Mouse (Mus musculus): Measurements from ENCODE around the gene Lpp.

The Lpp gene

DNA sequence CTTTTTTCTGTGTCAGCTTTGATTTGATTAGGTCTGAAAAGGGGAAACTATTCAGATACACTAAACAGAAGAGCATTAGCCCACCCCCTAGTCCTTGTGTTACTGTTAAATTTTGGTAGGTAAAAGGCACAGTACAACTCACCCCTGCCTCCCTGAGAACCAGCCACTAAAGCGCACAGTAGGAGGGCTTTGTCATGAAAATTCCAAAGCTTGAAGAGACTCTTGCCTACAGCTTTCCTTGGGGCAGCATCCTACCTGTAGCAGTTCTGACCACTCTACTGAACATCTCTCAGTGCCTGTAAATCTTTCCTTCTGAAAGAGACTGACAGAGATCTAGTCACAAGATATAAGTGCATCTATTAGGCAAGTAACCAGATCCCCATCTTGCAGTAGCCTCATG is 482.4 kb downstream of the Lpp start:
- DNase-seq (ENCODE audit: low spot score in 2 of 2) = no peak

DNA sequence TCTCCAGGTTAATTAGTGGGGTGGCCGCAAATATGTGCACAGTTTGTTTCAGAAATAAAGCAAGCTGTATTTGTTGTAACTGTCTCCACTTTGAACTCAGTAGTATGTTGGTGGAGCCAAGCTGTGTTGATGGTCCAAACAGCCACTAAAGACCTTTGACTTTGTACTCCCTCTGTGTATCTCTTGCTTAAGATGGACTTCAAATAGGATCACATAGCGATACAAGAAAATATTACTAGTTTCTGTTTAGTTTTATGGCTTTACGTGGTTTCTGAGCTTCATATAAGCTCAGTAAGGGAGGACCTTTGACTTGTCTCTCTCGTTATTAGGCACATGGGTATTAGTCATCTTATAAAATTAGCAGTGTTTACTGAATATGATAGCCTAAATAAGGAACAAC is 485.7 kb downstream of the Lpp start:
- DNase-seq (ENCODE audit: low spot score in 2 of 2) = no peak

DNA sequence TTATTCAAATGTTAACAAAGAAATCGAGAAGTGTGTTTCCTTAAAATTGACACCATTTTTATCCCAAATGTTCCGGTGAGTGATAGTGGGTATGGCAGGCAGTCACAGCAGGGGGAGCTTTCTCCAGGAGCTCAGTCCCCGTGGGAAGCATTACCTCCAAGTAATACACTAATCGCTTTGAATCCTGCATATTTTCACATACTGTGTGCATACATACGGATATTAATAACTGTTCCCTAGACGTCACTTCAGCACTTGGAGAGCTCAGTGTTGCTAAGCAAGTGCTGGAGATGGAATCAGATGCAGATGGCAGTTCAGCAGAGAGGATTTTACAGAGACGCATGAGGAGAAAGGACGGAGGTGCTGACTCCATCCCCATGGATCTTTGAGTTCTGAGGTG is 487.4 kb downstream of the Lpp start:
- DNase-seq (ENCODE audit: low spot score in 2 of 2) = peak; percentile 7 to 43

DNA sequence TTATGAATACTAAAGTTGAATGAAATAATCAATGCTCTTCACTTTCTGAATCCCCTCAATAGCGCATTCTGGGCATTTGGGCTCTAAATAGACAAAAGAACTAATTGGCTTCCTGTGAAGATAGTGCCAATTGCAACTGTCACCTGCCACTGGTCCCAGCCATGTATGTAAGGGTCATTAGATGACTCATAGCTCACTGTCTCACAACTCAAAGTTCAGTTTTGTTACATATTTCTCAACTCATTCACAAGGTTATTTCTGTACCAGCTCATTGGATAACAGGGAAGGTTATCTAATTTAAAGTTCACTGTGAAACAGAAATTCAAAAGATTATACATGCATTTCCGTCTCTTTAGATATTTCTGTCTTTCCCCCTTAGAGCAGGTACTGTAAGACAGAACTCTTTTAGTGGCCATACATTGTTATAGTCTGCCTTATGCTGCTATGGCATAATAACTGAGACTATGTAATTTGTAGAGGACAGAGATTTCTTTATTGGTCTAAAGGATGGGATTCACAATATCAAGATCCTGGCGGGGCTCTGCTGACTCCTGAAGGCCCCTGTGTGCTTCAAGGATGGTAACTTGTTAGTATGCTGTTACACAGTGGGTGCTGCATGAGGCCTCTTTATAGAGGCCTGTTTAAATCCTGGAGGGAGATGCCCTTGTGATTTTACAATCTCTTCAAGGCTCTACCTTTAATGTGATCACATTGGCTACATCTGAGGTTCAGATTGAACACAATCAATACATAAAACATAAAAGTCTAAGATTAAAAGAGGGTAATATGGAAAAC is 488.9 kb downstream of the Lpp start:
- DNase-seq (ENCODE audit: low spot score in 2 of 2) = no peak

DNA sequence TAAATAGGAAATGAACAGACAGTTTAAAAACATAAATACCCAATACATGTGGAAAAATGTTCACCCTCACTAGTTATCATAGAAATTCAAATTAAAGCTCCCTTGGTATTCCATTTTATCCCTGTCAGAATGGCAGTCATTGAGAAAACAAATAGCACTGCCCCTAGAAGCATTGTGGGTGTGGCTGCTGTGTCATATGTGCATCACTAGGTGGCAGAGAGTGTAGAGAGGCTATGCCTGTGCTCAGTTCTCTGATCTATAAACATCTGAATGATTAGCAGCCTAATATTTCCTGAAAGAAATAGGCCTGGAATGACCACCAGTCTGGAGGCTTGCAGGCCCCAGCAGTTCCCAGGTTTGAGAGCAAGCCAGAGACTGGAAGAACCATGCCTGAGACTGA is 490.7 kb downstream of the Lpp start:
- DNase-seq (ENCODE audit: low spot score in 2 of 2) = no peak

DNA sequence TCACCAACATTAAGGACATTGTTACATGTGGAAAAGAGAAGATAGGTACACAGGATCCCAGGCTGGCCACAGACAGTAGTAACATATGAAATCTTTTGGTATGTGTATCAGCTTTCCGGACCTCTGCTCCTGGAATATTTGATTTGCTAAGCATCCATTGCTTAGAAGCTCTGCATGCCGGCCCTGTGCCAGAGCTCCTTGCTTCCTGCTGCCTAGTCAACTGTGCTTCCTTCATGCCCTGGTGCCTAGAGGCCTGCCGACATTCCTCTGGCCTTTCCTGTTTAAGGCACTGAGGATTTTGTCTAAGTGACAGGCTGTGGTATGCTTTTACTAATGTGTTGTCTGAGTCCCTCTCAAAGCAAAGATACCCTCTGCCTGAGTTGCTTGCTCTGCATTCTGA is 493.0 kb downstream of the Lpp start:
- DNase-seq (ENCODE audit: low spot score in 2 of 2) = no peak

DNA sequence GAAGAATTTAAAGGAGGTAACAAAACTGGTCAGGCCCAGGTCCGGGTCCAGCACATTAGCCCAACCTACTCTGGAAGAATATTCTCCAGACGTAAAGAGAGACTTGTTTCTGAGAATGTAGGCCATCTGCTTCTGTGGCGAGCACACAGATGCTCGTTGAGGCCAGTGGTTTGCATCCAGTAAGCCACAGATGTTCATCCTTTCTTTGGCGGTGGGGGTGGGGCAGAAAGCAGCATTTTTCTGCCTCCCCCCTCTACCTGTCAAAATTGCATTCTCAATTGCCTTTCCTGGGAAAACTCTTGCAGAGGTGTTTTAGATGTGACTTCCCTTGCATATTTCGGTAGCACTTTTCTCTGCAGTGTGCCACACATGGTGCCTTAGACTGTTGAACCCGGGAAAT is 493.6 kb downstream of the Lpp start:
- DNase-seq (ENCODE audit: low spot score in 2 of 2) = no peak

DNA sequence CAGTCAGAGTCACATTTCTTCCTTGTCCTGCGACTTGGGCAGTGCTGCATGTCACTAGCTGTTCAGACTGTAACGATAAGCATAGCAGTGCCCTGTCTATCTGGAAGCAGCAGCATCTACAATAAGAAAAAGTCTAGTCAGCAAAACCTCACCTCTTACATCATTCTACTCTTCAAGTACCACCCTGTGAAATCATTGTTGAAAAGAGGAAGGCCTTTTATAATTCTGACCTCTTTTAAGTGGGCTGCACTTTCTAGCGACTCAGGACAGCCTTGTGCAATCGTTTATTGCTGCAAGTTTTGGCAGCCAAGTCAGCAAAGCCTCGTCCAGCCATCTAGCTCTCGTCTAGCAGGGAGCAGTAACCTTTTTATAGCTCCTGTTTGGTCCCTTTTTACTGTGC is 498.1 kb downstream of the Lpp start:
- no peak for DNase-seq (ENCODE audit: low spot score in 2 of 2)

DNA sequence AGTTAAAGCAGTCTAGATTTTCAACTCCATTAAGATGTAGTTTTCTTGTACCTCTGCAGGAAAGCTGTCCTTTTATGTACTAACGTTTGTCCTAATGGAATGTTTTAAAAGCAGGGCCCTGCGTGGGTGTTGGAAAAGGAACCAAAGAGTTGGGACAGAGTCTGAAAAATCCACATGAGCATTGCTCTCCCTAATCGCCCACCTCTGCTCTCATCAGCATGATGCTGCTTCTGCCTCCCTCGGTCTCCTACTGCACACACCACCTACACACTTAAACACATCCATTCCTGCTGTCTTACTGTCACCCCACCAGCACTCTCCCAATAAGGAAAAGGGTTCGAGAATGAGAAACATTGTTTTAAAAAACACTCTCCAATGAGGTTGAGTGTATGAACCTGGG is 501.9 kb downstream of the Lpp start:
- DNase-seq (ENCODE audit: low spot score in 2 of 2) = no peak

DNA sequence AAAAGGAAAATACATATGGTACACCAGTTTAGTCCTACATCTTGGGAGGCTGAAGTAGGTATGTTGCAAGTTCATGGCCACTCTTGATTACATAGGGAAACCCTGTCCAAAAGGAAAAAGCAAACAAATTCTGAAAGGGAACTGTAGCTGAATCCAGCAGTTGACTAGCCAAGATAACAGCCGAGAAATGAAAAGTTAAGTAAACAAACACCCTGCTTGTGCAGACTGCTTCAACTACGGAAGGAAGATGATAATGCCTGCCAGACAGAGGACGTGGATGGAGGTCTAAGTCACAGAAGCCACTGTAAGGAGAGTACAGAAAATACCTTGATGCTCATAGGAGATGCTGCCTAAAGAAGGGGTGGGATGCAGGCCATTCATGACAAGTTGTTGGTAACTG is 504.3 kb downstream of the Lpp start:
- no peak for DNase-seq (ENCODE audit: low spot score in 2 of 2)

DNA sequence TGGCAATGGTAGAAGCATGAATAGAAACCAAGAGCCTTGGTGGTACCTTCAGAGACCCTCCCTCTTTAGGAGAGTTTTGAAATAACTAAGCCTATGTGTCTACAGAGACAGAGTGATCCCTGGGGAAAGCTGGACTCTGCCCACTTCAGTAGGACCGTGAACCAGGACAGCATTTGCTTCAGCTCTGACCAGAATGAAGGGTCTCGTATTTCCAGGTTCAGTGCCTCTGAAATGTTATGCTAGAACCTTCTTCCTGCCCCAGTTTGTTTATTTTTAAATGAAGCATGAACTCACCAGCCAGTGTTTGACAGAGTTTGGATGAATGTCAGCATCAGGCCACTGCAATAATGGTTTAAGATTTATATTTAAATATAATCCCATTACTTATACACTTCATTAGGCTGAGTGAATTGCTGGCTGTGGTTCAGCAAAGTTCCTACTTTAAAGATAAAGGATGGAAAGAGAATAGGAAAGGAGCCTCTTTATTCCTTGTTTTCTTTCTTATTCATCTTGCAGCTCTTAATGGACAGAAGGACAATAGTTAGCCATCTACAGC is 507.0 kb downstream of the Lpp start:
- no peak for DNase-seq (ENCODE audit: low spot score in 2 of 2)

DNA sequence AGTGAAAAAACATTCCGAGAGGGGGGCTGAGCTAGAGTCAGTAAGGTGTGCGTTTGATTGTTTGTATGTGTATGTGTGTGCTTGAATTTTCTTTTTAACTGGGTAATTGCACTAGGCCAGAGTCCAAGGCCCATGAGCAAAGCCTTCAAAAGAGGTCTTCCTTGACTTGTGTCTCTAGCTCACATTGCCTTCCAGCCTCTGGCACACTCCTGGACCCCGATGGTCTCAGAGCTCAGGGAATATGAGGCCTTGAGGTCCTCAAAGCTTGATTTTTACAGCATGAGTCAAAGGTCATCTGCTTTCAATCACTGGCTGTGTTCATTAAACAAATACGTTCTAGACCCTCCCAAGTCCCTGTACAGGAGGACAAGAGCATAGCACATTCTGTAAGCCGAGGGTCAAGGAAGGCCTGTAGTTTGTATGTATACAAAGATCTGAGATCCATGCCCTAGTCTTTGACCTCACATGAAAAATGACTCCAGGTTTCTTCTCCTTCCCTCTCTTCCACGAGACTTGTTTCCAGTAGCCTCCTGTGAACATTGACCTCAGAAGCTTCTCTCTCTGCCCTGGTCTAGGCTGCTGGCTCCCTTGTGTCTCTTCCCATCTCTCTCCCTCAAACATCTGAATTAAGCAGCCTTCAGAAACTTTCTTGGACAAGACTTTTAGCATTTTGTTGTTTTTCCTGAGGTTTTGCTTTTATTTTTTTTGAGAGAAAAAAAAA is 508.0 kb downstream of the Lpp start:
- no peak for DNase-seq (ENCODE audit: low spot score in 2 of 2)

DNA sequence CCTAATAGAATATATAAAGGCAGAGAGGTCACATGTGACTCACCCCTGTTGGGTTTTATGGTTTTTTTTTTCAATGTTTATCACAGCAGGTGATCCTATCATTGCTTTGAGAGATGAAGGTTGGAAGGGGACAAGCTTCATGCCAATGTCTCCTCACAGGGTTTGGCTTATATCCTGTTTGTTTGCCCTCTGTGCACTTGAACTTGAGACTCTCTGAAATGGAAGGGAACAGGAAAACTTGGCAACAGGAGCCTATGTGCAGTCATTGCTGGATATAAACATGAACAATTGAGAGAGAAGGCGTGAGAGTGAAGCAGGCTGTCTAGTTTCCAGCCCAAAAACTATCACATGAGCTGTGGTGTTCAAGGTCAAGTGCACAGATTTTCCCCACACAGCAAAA is 508.8 kb downstream of the Lpp start:
- no peak for DNase-seq (ENCODE audit: low spot score in 2 of 2)

DNA sequence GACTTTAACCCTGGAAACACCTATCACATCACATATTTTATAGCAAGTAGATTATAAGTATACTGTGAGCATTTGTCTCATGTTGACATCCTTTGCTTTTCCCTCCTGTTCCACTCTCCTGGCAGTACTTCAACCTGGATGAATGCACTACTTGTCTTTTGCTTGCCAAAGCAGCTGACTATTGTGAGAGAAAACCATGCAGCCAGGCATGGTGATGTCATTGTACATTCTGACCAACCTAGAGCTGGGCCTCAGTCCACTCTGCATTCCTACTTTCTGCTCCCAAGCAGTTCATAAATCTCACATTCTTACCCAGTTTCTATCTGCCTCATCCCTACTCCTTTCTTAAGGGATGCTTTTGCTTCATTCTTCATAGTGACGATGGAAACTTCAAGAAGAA is 515.6 kb downstream of the Lpp start:
- no peak for DNase-seq (ENCODE audit: low spot score in 2 of 2)

DNA sequence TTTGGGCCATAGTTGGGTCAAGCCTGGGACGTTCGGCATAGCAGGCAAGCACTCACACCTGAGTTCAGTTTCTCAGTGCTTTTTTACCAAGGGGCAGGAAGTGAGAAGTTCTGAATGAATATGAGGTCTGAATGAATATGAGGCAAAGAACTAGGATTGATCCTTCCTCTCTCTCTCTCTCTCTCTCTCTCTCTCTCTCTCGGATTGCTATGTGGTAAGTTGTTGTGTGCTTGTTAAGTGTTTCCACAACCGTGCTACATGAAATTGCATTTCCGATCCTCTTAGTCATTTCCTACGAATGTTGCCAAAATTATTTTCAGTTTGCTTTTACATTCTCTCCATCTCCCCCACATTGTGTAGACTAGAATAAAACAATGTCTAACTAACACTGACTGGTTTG is 517.0 kb downstream of the Lpp start:
- DNase-seq (ENCODE audit: low spot score in 2 of 2) = no peak

DNA sequence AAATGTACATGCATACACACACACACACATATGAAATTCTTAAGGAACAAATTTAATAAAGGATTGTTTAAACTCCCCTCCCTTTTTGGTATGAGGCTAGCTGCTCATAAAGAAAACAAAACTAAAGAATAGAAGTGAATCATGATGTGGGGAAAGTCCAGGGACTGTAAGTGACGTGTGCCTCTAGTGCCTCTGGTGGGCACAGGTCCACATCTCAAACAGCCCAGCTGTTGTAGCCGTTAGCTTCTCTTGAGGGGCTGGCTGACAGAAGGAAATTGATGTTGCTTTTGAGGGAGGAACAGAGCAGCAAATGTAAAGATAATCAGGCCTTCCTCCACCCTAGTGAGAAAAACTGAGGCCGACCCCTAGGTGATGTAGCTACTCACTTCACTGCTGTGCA is 517.5 kb downstream of the Lpp start:
- no peak for DNase-seq (ENCODE audit: low spot score in 2 of 2)

DNA sequence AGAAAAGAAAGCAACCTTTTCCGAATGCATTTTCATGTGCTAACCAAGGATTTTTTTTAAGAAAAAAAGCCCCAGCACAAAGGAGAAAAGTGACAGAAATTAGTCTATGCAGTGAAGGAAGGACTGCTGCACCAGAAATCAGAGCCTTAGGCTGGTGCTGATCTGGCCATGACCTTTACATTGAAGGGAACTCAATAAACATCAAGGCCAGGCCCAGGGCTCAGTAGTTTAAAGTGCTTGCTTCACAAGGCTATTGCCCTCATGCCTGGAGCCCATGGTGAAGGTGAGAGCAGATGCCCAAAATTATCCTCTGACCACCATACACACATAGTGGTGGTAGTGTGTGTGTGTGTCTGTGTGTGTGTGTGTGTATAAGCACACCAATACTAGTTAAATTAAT is 519.1 kb downstream of the Lpp start:
- DNase-seq (ENCODE audit: low spot score in 2 of 2) = no peak

DNA sequence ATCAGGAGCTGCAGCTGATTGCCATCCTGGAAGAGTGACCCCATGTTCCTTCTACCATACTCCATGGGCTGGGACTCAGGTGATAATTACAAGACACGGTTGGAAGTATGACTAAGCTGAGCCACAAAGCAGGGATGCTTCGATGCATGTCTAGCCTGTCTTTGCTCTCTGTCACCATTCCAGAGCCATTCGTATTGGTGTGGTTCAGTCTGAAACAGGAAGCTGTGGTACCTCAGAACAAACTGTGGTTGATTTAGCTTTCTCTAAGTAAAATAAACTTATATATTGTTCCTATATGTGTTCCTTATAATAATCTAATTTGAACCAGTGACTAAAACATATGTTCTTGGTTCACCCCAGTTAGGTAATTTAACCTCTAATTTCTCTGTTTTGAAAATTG is 519.7 kb downstream of the Lpp start:
- DNase-seq (ENCODE audit: low spot score in 2 of 2) = no peak

DNA sequence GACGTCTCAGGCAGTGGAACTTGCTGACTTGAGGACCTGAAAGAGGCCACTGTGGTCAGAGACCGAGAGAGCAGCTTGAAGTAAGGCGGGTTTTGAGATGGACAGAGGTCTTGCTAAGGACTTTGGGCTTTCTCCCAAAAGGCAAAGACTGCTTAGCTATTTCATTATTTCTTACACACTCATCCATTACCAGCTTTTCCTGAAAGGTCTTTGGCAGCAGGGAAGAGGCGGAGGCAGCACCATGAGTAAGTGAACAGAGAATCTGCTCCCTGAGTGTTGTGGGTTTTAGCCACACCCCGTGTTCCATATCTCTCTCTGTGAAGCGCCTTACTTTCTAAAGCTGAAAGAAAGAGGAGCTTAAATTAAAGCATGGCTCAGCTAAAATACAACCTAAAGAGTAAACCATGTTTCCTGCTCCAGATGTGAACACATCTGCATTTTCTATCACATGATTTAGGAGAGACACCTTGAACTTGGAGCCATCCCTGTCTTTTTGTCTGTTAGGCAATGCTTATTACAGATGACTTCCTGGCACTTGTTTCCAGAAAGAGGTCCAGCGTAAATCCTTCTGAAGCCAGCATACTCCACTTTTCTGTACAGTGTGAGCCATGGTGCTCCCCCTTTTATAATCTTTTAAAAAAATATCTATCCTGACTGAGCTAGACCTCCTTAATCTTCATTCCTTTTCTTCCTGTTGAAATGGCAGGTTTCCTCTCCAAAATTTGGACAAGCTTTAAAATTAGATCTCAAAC is 520.5 kb downstream of the Lpp start:
- DNase-seq (ENCODE audit: low spot score in 2 of 2) = no peak

DNA sequence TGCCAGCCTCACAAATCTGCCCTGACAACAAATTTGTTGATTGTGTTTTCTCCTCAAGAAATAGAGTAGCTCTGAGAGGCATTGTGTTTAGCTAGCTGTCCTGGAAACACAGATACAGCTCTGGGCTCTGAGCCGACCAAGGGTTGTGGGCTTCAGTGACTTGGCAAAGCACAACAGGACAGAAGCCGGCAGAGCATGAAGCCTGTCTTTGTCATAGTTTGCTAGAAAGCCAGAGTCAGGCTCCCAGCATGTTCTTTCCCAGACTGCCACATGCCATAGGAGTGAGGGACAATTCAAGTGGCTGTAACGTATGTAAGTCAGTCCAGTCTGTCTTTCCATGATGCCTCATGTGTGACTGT is 521.1 kb downstream of the Lpp start:
- no peak for DNase-seq (ENCODE audit: low spot score in 2 of 2)

DNA sequence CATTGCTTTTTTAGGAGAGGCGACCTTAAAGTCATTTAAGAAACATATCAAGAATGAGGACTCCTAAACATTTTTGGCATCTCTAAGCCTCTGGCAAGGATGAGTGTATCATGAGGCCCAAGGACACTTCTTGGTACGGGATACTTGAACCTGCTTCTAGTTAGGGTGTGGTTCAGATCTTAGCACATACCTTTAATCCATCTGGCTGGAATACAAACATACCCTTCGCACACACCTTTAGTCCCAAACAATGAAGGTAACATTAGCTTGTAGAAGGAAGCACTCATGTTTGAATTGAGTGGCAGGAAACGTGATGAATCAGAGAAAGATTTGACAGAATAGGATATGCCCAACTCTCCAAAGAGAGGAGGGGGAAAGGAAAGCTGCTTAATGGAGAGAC is 522.2 kb downstream of the Lpp start:
- no peak for DNase-seq (ENCODE audit: low spot score in 2 of 2)

DNA sequence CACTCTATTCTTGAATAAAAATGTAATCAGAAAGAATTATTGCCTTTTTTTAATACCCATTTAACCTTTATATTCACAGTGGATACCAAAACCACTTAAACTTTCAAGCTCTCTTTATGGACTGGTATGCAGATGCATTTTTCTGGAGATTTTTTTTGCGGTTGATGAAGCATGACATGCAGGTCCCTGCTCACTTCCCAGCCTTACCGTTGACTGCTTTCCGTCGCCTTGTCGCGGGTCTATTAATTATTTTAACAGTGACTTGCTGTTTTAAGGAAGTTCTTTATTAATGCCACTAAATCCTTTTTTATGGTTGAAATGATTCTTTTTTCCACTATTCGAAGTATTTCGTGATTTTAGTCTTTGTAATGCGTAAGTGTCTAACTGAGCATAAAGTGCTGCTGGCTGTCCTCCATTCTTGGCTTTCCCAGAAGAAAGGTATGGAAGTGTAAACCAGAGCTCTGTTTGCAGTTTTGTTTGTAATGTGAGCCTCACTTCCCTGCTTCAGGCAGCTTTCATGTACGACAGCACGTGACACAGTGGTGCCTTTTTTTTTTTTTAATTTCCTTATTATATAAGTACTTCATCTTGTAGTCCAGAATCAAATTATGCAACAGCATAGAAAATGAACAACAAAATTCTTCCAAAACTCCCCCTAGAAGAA is 526.2 kb downstream of the Lpp start:
- DNase-seq (ENCODE audit: low spot score in 2 of 2) = no peak

Measured in right cerebral cortex, postnatal 36 days (tissue).